Mouse (Mus musculus) lung, adult 2 months (tissue): Measurements from ENCODE around the gene Med31. TPM values are rescaled to one million over a fixed set of nuclear protein-coding genes. Genes with fewer than 3 reads are reported as not detected.

Experiments
- DNase-seq: peaks from one replicate; pipeline ENCODE4 v3.0.0; 2022
- H3K4me1 ChIP-seq: fragments of 200-500 bp; 2 replicates; pipeline ENCODE4 v1.6.1; 2011; ENCODE audit warnings: low read length; ENCODE audit not compliant: control insufficient read depth, insufficient read depth
- H3K4me3 ChIP-seq: fragments of 200-500 bp; replicated peaks from 2 replicates; pipeline ENCODE3; 2011; ENCODE audit warnings: low read depth, mild to moderate bottlenecking, control low read depth, low read length; ENCODE audit errors: extremely low read depth
- CTCF ChIP-seq: fragments of 200-500 bp; IDR thresholded peaks from 2 replicates; pipeline ENCODE4 v1.5.1; 2011; ENCODE audit warnings: mild to moderate bottlenecking, low read length, control low read depth; ENCODE audit not compliant: insufficient read depth
- POLR2A ChIP-seq: fragments of 200-500 bp; IDR thresholded peaks from 2 replicates; pipeline ENCODE4 v1.6.1; 2011; ENCODE audit warnings: low read depth, mild to moderate bottlenecking, control low read depth, low read length, borderline replicate concordance; ENCODE audit errors: extremely low read depth
- WGBS: fragments of 180-500 bp; shearing (Covaris S2); methylation state at CpG from one replicate; pipeline ENCODE4 v1.1.7; 2018; 5-methylcytosine and 5-hydroxymethylcytosine counted together
- polyA plus RNA-seq: library from polyadenylated mRNA; depleted of rRNA; stranded (reverse); fragments of >200 nt; gene quantifications from 2 replicates; pipeline ENCODE4 v1.2.3, GENCODE M21; 2012

Gene Med31
- polyA plus RNA-seq, 1 experiment: 9.5 TPM

GRCm38 (mm10) chr11:72205256-72205655, 10.1 kb downstream of the Med31 start:
- WGBS: 82% methylated on average over 6 of the region's 6 CpGs
- no peak for TF ChIP-seq POLR2A
- H3K4me1 ChIP-seq: no peaks in the 10 kb centered on the region; the same call in 1 of the 2 replicates
- no peak overlapping the region for H3K4me3 ChIP-seq
- DNase-seq: no peak

- 76% methylated on average over 1 of the region's 1 CpGs for WGBS
- no peak for DNase-seq
- Histone ChIP-seq H3K4me3 (no peak overlapping the region), H3K4me1 (no peaks in the 10 kb centered on the region; the same call in 1 of the 2 replicates)
- TF ChIP-seq CTCF: no peak
- no peak for TF ChIP-seq POLR2A
Observed at GRCm38 (mm10) chr11:72203440-72203839, 12.0 kb downstream of the Med31 start.

DNA sequence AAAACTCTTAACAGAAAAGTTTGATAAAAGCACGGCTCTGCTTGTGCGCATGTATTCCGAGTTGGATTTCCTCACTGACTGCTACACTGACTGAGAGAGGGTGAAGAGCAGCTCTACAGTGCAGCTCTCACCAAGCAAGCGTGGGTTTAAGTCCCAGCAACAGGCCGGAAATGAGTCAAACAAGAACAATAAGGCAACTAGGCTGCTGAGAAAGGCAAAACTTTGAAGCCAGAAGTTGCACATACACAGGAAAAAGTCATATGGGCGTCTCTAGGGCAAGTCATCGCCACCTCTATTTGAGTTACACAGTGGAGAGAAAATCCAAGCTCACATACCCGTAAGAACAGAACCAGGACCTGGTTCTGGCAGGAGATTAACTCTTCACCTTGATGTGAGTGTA, 18.9 kb downstream of the Med31 start:
- 49% methylated on average over 8 of the region's 8 CpGs for WGBS
- no peak overlapping the region for H3K4me3 ChIP-seq
- H3K4me1 ChIP-seq: no peaks in the 10 kb centered on the region
- DNase-seq: no peak
- TF ChIP-seq CTCF: no peak

DNA sequence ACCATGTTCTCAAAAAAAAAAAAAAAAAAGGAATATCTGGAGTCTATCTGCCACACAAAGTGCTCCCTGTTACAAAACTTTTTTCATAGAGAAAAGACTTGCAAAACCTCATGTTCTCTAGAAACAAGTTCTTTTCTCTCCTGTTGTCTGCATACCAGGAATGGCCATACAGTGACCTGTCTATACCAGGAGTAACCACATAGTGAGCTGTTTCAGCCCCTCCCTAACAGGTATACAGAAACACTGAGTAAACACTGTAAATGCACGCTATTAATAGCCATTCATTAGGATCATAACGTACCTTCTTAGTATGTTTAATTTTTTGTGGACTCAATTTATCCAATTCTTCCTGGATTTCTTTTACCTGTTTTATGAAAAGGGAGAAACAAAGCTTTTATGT, 21.1 kb downstream of the Med31 start:
- Histone ChIP-seq H3K4me3 (no peak overlapping the region), H3K4me1 (no peaks in the 10 kb centered on the region)
- 69% methylated on average over 2 of the region's 2 CpGs for WGBS
- no peak for DNase-seq
- TF ChIP-seq CTCF (no peak), POLR2A (no peak)

DNA sequence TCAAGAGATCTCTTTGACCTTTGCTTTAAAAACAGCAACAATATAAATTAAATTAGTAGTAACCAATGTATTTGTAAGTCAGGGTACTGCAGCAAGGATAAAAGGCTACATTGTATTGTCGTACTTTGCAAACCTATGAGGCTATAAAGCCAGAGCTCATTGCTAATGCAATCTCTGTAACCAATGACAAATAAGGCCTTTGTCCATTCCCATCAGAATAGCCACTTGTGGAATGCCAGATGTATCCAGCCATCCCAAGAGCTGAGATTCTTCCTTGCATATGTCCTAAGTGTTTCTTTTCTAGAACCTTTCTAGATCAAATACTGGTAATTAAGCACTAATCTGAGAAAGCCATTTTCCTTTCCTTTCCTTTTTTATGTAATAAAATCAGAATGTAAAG, 24.5 kb downstream of the Med31 start:
- no peaks in the 10 kb centered on the region for H3K4me1 ChIP-seq
- no peak for DNase-seq
- no peak for TF ChIP-seq POLR2A
- TF ChIP-seq CTCF: no peak
- WGBS: 94% methylated on average over 1 of the region's 1 CpGs
- H3K4me3 ChIP-seq: no peak overlapping the region

GRCm38 (mm10) chr11:72184252-72184651, 31.1 kb downstream of the Med31 start:
- DNase-seq: no peak
- no peak for TF ChIP-seq CTCF
- TF ChIP-seq POLR2A: no peak
- Histone ChIP-seq H3K4me3 (no peak overlapping the region), H3K4me1 (no peaks in the 10 kb centered on the region)
- 40% methylated on average over 4 of the region's 4 CpGs for WGBS

GRCm38 (mm10) chr11:72181136-72181535, 34.3 kb downstream of the Med31 start:
- Histone ChIP-seq H3K4me1 (no peaks in the 10 kb centered on the region), H3K4me3 (no peak overlapping the region)
- WGBS: 87% methylated on average over 4 of the region's 4 CpGs
- no peak for DNase-seq
- no peak for TF ChIP-seq CTCF
- no peak for TF ChIP-seq POLR2A

DNA sequence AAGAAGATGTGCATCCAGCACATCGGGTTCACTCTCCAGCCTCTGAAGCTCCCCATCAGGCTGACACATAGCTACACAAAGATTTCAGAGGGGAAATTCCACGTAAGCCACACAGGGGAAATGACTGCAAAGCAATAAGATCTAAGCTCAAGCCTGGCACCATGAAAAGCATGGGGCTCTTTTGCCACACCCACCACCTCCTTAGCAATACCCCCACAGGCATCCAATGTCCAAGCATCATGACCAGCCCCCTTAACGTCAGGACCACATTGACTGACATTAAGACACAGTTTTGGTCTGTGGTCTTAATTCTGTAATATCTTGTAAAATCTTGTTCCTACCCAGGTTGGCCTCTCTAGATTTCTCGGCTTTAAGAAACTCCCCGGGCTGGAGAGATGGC, 34.8 kb downstream of the Med31 start:
- Histone ChIP-seq H3K4me1 (no peaks in the 10 kb centered on the region), H3K4me3 (no peak overlapping the region)
- no peak for DNase-seq
- 90% methylated on average over 5 of the region's 5 CpGs for WGBS
- TF ChIP-seq POLR2A (no peak), CTCF (no peak)

DNA sequence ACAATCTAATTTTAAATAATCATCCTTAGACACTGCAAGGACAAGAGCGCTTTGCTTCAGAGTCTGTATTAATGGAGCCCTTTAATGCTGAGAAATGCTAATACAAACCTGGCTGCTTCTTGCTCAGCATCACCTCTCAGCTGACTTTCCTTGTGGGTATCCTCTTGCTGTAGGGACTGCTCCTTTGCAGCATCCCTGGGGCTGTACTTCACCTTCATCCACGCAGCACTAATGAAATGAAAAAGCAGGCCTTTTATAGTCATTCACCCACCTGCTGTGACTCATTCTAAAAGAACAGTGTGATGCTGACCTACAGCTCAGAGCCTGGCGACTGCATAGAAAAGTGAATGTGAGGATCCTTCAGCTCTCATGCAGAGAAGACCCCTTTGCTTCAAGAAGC, 38.8 kb downstream of the Med31 start:
- TF ChIP-seq CTCF (no peak), POLR2A (no peak)
- Histone ChIP-seq H3K4me3 (no peak overlapping the region), H3K4me1 (no peaks in the 10 kb centered on the region)
- DNase-seq: no peak
- WGBS: 85% methylated on average over 3 of the region's 3 CpGs

DNA sequence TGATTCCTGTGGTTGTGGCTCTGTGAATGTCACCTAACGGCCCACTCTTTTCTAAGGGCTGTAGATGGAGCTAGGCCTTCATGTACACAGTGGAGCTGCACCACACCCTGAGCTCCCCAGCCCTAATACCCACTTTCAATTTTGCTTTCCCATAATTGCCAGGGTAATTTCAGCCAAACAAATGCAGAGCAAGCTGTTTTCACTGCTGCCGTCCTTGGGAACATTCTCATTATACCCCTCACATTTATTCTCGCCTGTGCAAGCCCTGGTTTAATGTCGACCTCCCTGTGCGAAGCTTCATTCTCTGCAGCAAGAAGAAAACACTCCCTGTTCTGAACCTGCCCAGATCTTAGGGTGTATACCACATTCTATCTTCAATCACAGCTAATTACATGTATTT, 39.4 kb downstream of the Med31 start:
- Histone ChIP-seq H3K4me3 (no peak overlapping the region), H3K4me1 (no peaks in the 10 kb centered on the region)
- WGBS: 87% methylated on average over 5 of the region's 5 CpGs
- DNase-seq: no peak
- no peak for TF ChIP-seq CTCF
- no peak for TF ChIP-seq POLR2A

DNA sequence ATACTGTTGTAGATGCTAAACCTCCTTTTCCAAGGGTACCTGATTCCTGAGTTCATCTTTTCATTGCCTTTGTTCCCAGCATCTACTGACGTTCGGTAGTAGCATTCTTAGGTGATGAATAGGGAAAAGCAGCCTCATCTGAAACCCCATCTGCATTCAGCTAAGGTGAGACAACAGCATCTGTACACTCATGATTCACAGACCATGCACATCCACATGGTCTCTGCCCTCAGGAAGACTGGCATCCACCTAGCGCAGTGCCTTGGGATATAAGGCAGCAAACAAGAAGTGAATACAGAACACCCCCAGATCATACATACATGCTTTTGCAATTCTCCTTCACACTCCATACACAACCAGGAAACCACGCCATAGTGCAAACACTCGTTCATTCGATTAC, 40.7 kb downstream of the Med31 start:
- WGBS: 96% methylated on average over 6 of the region's 6 CpGs
- H3K4me3 ChIP-seq: no peak overlapping the region
- DNase-seq: no peak
- H3K4me1 ChIP-seq: no peaks in the 10 kb centered on the region
- TF ChIP-seq CTCF (no peak), POLR2A (no peak)
